Mouse (Mus musculus) hindbrain, embryonic 12.5 days (tissue): Measurements from ENCODE around the gene Yes1. TPM values are rescaled to one million over a fixed set of nuclear protein-coding genes. Genes with fewer than 3 reads are reported as not detected.
A peak's percentile ranks its signal among the peaks of the same experiment; 100 is the strongest.
"Not testable (repeated sequence)": the region's sequence is repeated elsewhere in the genome, so short reads cannot be mapped to it uniquely, and the experiment has no call there.

Source experiments
- ATAC-seq: fragments of 200-750 bp; cut with Nextera tagmentation; 2 replicates; pipeline ENCODE4 v1.8.0; 2017; ENCODE audit warnings: moderate TSS enrichment; ENCODE audit not compliant: low FRiP score
- H3K27ac ChIP-seq: fragments of 300-500 bp; sonication (generic); 2 replicates; pipeline ENCODE4 v1.5.1; 2016; ENCODE audit warnings: mild to moderate bottlenecking
- H3K27me3 ChIP-seq: fragments of 300-500 bp; sonication (generic); 2 replicates; pipeline ENCODE4 v1.6.1; 2016; ENCODE audit warnings: mild to moderate bottlenecking
- H3K36me3 ChIP-seq: fragments of 300-500 bp; sonication (generic); 2 replicates; pipeline ENCODE4 v1.6.1; 2016; ENCODE audit warnings: mild to moderate bottlenecking
- H3K4me1 ChIP-seq: fragments of 300-500 bp; sonication (generic); 2 replicates; pipeline ENCODE4 v1.6.1; 2016
- H3K4me2 ChIP-seq: fragments of 300-500 bp; sonication (generic); replicated peaks from 2 replicates; pipeline ENCODE4 v1.6.1; 2016; ENCODE audit warnings: mild to moderate bottlenecking
- H3K4me3 ChIP-seq: fragments of 300-500 bp; sonication (generic); 2 replicates; pipeline ENCODE4 v1.5.1; 2016; ENCODE audit warnings: mild to moderate bottlenecking
- H3K9ac ChIP-seq: fragments of 300-500 bp; sonication (generic); 2 replicates; pipeline ENCODE4 v1.6.1; 2016; ENCODE audit warnings: mild to moderate bottlenecking, moderate library complexity
- H3K9me3 ChIP-seq: fragments of 300-500 bp; sonication (generic); replicated peaks from 2 replicates; pipeline ENCODE4 v1.6.1; 2016; ENCODE audit warnings: mild to moderate bottlenecking
- WGBS: fragments of 180-500 bp; shearing (Covaris S2); methylation state at CpG from one replicate; pipeline ENCODE4 v1.1.7; 2016; 5-methylcytosine and 5-hydroxymethylcytosine counted together
- polyA plus RNA-seq: library from polyadenylated mRNA; unstranded; fragments of >200 nt; fragmentation: Nextera tagmentation; extraction: Ambion mirVana; gene quantifications from 2 replicates; pipeline ENCODE4 v1.2.1, GENCODE M21; 2016

Yes1 gene
- polyA plus RNA-seq, 1 experiment from 2014 or later = 34.2 TPM

DNA sequence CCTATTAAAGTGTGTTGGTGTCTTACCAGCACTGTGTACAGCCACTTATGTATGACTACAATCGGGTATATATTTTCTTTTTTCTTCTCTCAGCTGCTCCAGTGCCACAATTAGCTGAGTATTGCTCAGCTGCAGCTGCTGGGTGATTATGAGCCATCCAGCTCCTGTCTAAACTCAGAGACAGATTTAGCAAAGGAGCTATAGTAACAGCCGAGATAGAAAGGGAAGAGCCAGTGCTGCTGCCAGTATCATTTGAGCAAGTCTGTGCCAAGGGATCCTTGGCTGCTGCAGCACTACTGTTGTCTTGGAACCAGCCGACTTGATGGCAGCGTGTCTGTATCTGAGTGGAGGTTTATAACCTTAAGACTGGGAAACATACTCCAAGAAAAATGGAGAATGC is 3.7 kb downstream of the Yes1 start:
- Histone ChIP-seq H3K9me3 (no peaks in the 10 kb centered on the region), H3K27me3 (no peaks in the 10 kb centered on the region), H3K27ac (0 out of 2 replicates have a peak overlapping the region, but pooled peaks have one; percentile 42), H3K4me2 (no peak overlapping the region), H3K4me1 (peaks cover 11% of the 10 kb centered on the region; the same call in 1 of the 2 replicates), H3K4me3 (no peak overlapping the region), H3K36me3 (no peaks in the 10 kb centered on the region), H3K9ac (no peak overlapping the region)
- WGBS = 80% methylated on average over 4 of the region's 4 CpGs
- no peak for ATAC-seq

DNA sequence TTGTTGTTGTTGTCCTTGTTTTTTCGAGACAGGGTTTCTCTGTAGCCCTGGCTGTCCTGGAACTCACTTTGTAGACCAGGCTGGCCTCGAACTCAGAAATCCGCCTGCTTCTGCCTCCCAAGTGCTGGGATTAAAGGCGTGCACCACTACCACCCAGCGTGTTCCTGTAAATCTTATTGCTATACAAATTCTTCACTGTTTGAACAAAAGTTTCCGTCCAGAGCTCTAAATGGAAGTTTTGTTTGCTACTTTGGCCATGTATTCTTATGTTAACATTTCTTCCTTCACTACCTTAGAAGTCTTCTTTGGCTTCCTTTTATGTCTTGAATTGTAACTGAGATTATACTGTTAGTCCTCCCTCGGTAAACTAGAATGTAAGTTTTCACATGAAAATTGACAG is 5.5 kb downstream of the Yes1 start:
- ATAC-seq = not testable (repeated sequence)

DNA sequence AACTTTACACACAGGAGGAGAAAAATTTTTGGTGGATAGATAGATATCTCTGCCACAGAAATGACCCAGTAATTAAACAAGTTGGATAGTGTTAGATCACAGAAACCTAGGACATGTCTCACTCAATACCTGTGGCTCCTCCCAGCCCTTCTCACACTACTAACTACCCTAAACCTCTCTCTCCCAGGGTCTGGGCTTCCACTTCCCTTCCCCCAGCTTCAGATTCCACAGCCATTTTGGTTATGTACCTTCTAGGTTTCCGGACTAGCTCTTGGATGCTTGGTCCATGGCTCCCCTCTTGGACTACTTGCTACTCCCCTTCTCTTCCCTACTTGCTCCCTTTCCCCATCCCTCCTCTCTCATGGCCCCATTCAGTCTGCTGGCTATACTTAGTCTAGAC is 6.9 kb downstream of the Yes1 start:
- WGBS = 95% methylated on average over 1 of the region's 1 CpGs
- no peaks in the 10 kb centered on the region for H3K27me3 ChIP-seq
- no peak for ATAC-seq
- H3K27ac ChIP-seq = no peak overlapping the region
- 0 out of 2 replicates have a peak, but pooled peaks cover 7% of the 10 kb centered on the region for H3K4me1 ChIP-seq
- H3K4me3 ChIP-seq = no peak overlapping the region
- no peaks in the 10 kb centered on the region for H3K9me3 ChIP-seq
- no peaks in the 10 kb centered on the region for H3K36me3 ChIP-seq
- H3K4me2 ChIP-seq = no peak overlapping the region
- H3K9ac ChIP-seq = no peak overlapping the region

More for the DNA sequence above, 5.5 kb downstream of the Yes1 start:
- H3K27ac ChIP-seq, H3K9me3 ChIP-seq, H3K4me3 ChIP-seq, H3K27me3 ChIP-seq, H3K9ac ChIP-seq, H3K36me3 ChIP-seq, H3K4me2 ChIP-seq, H3K4me1 ChIP-seq: not testable (repeated sequence)
- 86% methylated on average over 7 of the region's 7 CpGs for WGBS

GRCm38 (mm10) chr5:32623649-32624048 is 12.7 kb downstream of the Yes1 start:
- Histone ChIP-seq H3K9ac (no peak overlapping the region), H3K27me3 (no peaks in the 10 kb centered on the region), H3K27ac (no peak overlapping the region), H3K36me3 (no peaks in the 10 kb centered on the region), H3K4me1 (no peaks in the 10 kb centered on the region), H3K4me3 (no peak overlapping the region), H3K9me3 (no peaks in the 10 kb centered on the region), H3K4me2 (no peak overlapping the region)
- ATAC-seq = no peak

- 96% methylated on average over 2 of the region's 2 CpGs for WGBS
- Histone ChIP-seq H3K4me2 (no peak overlapping the region), H3K9ac (no peak overlapping the region), H3K27ac (no peak overlapping the region), H3K9me3 (no peaks in the 10 kb centered on the region), H3K4me3 (no peak overlapping the region), H3K27me3 (no peaks in the 10 kb centered on the region), H3K4me1 (no peaks in the 10 kb centered on the region), H3K36me3 (no peaks in the 10 kb centered on the region)
- ATAC-seq = no peak
These were observed 13.8 kb downstream of the Yes1 start for GRCm38 (mm10) chr5:32624777-32625176.

DNA sequence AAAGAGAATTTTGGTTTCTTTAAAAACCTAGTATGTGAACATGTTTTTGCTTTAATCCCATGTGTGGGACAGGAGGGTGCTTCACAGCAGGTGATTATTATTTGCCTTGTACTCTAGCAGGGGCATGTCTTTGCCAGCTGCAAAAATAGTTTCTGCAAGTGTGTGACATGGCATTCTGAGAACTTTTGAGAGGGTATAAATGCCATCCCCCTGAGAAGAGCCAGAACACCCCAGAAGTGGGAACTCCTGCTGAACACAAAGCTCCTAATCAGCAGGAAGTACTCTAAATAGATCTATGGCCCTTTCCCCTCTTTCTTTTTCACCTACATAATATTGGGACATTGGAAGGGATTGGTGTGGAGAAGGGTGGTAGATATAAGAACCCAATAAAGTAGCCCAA is 22.2 kb downstream of the Yes1 start:
- no peak overlapping the region for H3K4me3 ChIP-seq
- no peak overlapping the region for H3K9ac ChIP-seq
- no peak overlapping the region for H3K4me2 ChIP-seq
- no peak overlapping the region for H3K27ac ChIP-seq
- no peaks in the 10 kb centered on the region for H3K9me3 ChIP-seq
- no peaks in the 10 kb centered on the region for H3K4me1 ChIP-seq
- H3K27me3 ChIP-seq = no peaks in the 10 kb centered on the region
- H3K36me3 ChIP-seq = no peaks in the 10 kb centered on the region
- ATAC-seq = no peak

DNA sequence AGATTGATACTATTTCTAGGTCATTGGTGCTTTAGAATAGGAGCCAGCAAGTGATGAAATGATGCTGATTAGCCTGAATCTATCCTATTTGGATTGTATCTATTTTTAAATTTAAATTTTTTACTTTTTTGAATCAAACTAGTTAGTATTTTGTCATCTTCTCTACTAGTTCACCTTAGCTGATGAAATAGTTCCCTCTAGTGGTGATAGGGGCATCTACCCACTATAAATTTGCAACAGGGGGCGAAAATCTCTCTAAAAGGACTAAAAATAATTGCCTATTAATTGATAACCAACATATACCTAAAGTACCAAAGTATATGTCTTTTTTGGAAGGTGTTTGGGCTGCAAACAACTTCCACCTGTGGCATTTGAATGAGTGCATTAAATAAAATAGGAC is 46.4 kb downstream of the Yes1 start:
- H3K9ac ChIP-seq = no peak overlapping the region
- no peak overlapping the region for H3K4me2 ChIP-seq
- 60% methylated on average over 1 of the region's 1 CpGs for WGBS
- H3K27me3 ChIP-seq = no peaks in the 10 kb centered on the region
- ATAC-seq = no peak
- H3K27ac ChIP-seq = no peak overlapping the region
- no peaks in the 10 kb centered on the region for H3K9me3 ChIP-seq
- peaks cover 20% of the 10 kb centered on the region for H3K36me3 ChIP-seq
- no peaks in the 10 kb centered on the region for H3K4me1 ChIP-seq
- no peak overlapping the region for H3K4me3 ChIP-seq

DNA sequence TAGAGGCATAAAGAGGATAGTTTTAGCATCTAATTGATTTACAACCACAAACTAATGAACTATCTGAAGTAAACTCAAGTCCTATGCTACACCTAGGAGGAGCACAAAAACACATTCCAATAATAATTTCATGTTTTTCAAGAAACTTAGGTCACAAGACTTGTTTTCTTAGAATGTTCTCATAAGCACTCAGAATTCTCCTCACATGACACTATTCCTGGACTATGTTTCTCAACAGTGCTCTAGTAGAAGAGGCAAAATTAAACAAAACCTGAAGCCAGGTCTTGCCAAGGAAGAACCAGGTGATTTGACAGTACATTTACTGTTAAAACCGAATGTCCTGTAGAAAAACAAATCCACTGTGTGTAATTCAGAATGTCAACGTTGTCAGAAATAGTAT is 71.5 kb downstream of the Yes1 start:
- Histone ChIP-seq H3K4me1 (no peaks in the 10 kb centered on the region), H3K27me3 (no peaks in the 10 kb centered on the region), H3K9me3 (no peaks in the 10 kb centered on the region), H3K4me2 (no peak overlapping the region), H3K27ac (no peak overlapping the region), H3K9ac (no peak overlapping the region), H3K4me3 (no peak overlapping the region), H3K36me3 (peaks cover 4% of the 10 kb centered on the region; the same call in 1 of the 2 replicates)
- 45% methylated on average over 2 of the region's 2 CpGs for WGBS
- no peak for ATAC-seq

GRCm38 (mm10) chr5:32693411-32693810 is 82.4 kb downstream of the Yes1 start:
- no peak overlapping the region for H3K27ac ChIP-seq
- no peak for ATAC-seq
- no peaks in the 10 kb centered on the region for H3K36me3 ChIP-seq
- no peak overlapping the region for H3K4me2 ChIP-seq
- H3K9me3 ChIP-seq = no peaks in the 10 kb centered on the region
- 61% methylated on average over 2 of the region's 2 CpGs for WGBS
- no peaks in the 10 kb centered on the region for H3K4me1 ChIP-seq
- H3K27me3 ChIP-seq = no peaks in the 10 kb centered on the region
- H3K9ac ChIP-seq = no peak overlapping the region
- H3K4me3 ChIP-seq = no peak overlapping the region

- 75% methylated on average over 5 of the region's 5 CpGs for WGBS
- Histone ChIP-seq H3K4me1 (no peaks in the 10 kb centered on the region), H3K27me3 (no peaks in the 10 kb centered on the region), H3K9ac (no peak overlapping the region), H3K27ac (no peak overlapping the region), H3K4me3 (no peak overlapping the region), H3K36me3 (no peaks in the 10 kb centered on the region), H3K9me3 (no peaks in the 10 kb centered on the region), H3K4me2 (no peak overlapping the region)
- ATAC-seq = no peak
These were observed 86.4 kb downstream of the Yes1 start for GRCm38 (mm10) chr5:32697208-32697867.

- no peak overlapping the region for H3K27ac ChIP-seq
- no peak overlapping the region for H3K4me3 ChIP-seq
- no peak overlapping the region for H3K4me2 ChIP-seq
- no peaks in the 10 kb centered on the region for H3K4me1 ChIP-seq
- H3K36me3 ChIP-seq = no peaks in the 10 kb centered on the region
- no peak for ATAC-seq
- WGBS = 82% methylated on average over 2 of the region's 2 CpGs
- H3K9me3 ChIP-seq = no peaks in the 10 kb centered on the region
- no peak overlapping the region for H3K9ac ChIP-seq
- H3K27me3 ChIP-seq = no peaks in the 10 kb centered on the region
These were observed 95.3 kb downstream of the Yes1 start for GRCm38 (mm10) chr5:32706226-32706780.

DNA sequence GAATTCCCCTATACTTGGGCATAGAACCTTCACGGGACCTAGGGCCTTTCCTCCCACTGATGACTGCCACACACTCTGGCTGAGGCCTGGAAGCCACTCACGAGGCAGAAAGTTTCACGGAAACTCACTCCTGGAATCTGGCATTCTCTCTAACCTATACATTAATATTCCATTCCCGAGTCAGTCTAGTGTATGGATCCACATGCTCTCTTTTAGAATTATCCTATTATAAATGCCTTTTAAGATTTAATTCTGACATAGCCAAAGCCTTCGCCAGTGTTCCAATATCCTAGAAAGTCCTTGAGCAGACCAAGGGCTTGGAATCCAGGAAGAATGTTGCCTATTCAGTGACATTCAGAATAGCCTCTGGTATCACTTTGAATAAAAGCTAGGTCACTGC is 100.5 kb downstream of the Yes1 start:
- no peak for ATAC-seq
- WGBS = 82% methylated on average over 5 of the region's 5 CpGs
- no peak overlapping the region for H3K4me3 ChIP-seq

More for the DNA sequence above, 100.5 kb downstream of the Yes1 start:
- H3K36me3 ChIP-seq = no peaks in the 10 kb centered on the region
- H3K27me3 ChIP-seq = no peaks in the 10 kb centered on the region
- H3K27ac ChIP-seq = no peak overlapping the region
- H3K4me2 ChIP-seq = no peak overlapping the region
- H3K9ac ChIP-seq = no peak overlapping the region
- H3K4me1 ChIP-seq = peaks cover 8% of the 10 kb centered on the region
- H3K9me3 ChIP-seq = no peaks in the 10 kb centered on the region
